Mouse (Mus musculus) bone marrow, adult 2 months (tissue): Measurements from ENCODE around the gene Fktn. TPM values are rescaled to one million over a fixed set of nuclear protein-coding genes. Genes with fewer than 3 reads are reported as not detected.

Experiments used
- H3K27ac ChIP-seq: fragments of 200-500 bp; 2 replicates; pipeline ENCODE4 v1.5.1; 2012; ENCODE audit warnings: low read depth, mild to moderate bottlenecking, control low read depth, inconsistent platforms, low read length; ENCODE audit not compliant: control insufficient read depth, poor library complexity, insufficient read depth
- H3K4me1 ChIP-seq: fragments of 200-500 bp; 2 replicates; pipeline ENCODE4 v1.6.1; 2011; ENCODE audit warnings: low read length; ENCODE audit not compliant: control insufficient read depth, insufficient read depth
- H3K4me3 ChIP-seq: fragments of 200-500 bp; replicated peaks from 2 replicates; pipeline ENCODE3; 2011; ENCODE audit warnings: mild to moderate bottlenecking, low read depth, low read length, control low read depth; ENCODE audit not compliant: control insufficient read depth
- CTCF ChIP-seq: fragments of 200-500 bp; IDR thresholded peaks from 2 replicates; pipeline ENCODE4 v1.5.1; 2011; ENCODE audit warnings: low read length, control low read depth; ENCODE audit not compliant: control insufficient read depth, insufficient read depth
- POLR2A ChIP-seq: fragments of 200-500 bp; IDR thresholded peaks from 2 replicates; pipeline ENCODE4 v1.6.1; 2011; ENCODE audit warnings: low read depth, mild to moderate bottlenecking, control low read depth, low read length, borderline replicate concordance; ENCODE audit not compliant: control insufficient read depth
- WGBS: fragments of 180-500 bp; shearing (Covaris S2); methylation state at CpG from one replicate; pipeline ENCODE4 v1.1.7; 2018; 5-methylcytosine and 5-hydroxymethylcytosine counted together
- polyA plus RNA-seq: library from polyadenylated mRNA; stranded (reverse); fragments of >200 nt; gene quantifications from 2 replicates; pipeline ENCODE4 v1.2.4, GENCODE M21; 2011; ENCODE audit warnings: low replicate concordance; ENCODE audit not compliant: missing spikeins, insufficient read depth, insufficient read length

Fktn gene
- polyA plus RNA-seq, 1 experiment: 1.7 TPM

DNA sequence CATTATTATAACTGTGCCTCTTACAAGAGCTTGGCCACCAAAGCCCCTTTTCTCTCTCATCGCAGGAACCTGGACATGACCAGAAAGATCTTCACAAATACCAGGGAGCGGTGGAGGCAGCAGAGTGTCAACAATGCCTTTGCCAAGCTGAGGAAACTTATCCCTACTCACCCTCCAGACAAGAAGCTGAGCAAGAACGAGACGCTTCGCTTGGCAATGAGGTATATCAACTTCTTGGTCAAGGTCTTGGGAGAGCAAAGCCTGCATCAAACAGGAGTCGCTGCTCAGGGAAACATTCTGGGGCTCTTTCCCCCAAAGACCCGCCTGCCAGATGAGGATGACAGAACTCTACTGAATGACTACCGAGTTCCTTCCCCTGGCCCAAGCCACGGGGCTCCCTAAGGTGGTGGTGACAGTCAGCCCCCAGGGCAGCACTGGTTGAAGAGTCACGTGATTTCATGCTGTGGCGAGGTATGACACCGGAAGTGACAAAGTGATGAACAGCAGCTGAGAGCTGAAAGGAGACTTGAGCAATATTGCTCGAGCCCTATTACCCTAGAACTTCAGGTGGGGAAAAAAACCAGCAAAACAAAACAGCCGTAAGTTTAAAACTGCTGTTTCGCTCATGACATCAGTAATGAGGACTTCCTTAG, 72.1 kb downstream of the Fktn start:
- 54% methylated on average over 15 of the region's 15 CpGs for WGBS
- no peak overlapping the region for H3K27ac ChIP-seq
- no peak overlapping the region for H3K4me3 ChIP-seq
- H3K4me1 ChIP-seq: no peaks in the 10 kb centered on the region; the same call in 1 of the 2 replicates
- TF ChIP-seq POLR2A (no peak), CTCF (no peak)

DNA sequence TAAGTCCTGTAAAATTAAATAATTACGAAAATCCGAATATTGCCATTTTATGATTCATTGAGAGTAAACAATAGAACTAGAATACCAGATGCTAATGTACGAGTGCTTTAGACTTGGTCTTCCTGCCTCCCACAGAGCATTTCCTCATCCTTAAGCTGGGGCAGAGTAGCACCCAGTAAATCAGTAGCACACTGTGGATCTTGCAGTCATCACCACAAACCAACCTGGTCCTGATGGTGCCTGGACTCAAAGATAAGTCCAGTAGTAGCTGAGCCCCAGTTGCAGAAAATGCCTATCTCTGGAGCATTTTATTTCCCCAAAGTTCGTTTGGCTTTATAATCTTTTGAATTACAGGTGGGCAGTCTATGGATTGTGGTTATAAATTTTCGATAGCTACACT, 73.1 kb downstream of the Fktn start:
- no peaks in the 10 kb centered on the region; the same call in 1 of the 2 replicates for H3K4me1 ChIP-seq
- TF ChIP-seq POLR2A (no peak), CTCF (no peak)
- H3K27ac ChIP-seq: no peak overlapping the region
- WGBS: 51% methylated on average over 5 of the region's 5 CpGs
- no peak overlapping the region for H3K4me3 ChIP-seq

DNA sequence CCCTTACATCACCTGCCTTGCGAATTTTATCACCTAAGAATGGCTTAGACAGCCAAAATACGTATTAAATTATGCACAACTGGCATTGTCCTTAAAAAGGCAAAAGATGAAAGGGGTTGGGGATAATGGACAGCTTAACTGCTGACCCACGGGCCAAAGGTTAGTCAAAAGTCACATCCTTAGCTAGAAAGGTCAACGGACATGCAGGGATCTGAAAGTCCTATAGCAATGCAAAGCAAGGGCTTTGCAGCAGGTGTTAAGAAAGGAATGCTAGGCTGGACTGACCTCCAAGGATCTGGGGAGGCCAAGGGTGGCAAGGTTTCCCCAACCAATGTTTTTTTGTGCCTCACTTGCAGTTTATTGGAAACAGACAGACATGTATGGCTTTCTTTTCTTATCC, 75.5 kb downstream of the Fktn start:
- WGBS: 68% methylated on average over 4 of the region's 4 CpGs
- H3K27ac ChIP-seq: no peak overlapping the region
- TF ChIP-seq POLR2A: no peak
- no peak for TF ChIP-seq CTCF
- no peak overlapping the region for H3K4me3 ChIP-seq
- H3K4me1 ChIP-seq: no peaks in the 10 kb centered on the region; the same call in 1 of the 2 replicates

DNA sequence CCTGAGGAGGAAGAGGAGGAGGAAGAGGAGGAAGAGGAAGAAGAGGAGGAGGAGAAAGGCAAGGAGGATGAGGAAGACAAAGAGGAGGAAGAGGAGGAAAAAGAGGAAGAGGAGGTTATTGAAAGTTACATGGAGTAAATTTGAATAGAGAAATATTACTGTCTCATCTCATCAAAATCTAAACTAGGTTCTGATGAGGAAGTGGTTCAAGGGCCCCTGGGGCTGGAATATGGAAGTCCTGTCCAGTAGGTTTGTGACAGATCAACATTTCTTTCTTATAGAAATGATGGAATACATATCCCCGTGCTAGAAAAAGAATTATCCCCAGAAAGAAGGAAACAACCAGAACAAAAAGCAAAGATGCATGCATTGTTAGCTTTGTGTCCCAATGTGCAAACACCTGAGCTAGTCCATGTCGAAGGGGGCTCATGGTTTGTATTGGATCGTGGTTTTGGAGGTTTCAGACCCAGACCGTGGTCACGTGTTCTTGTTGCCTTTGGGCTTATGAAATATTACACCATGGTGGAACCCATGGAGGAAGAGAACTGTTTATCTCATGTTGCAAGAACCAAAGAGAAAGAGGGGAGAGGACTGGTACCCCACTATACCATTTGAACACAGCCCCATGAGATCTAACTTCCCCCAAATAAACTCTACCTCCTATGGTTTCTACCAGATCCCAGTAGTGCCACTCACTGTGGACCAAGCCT, 80.6 kb downstream of the Fktn start:
- Histone ChIP-seq H3K27ac (no peak overlapping the region), H3K4me1 (peaks cover 5% of the 10 kb centered on the region; the same call in 1 of the 2 replicates), H3K4me3 (no peak overlapping the region)
- WGBS: 25% methylated on average over 5 of the region's 5 CpGs
- TF ChIP-seq POLR2A: no peak
- TF ChIP-seq CTCF: no peak

DNA sequence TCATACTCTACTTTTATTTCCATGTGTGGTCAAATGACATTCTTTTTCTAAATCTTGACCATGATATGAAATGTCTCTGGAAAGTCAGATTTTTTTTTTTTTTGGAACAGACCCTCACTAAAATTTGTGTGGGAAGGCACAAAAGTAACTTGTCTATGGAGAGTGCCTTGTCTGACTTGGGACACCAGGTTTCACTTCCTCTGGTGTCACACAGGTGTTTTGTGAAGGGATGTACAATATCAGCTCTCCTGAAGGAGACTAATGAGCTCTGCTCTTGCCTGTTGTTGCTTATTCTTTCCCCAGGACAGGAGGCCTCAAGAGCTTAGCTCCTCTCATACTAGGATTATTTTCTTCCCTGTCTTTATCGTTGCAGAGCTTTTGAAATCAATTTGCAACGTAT, 81.3 kb downstream of the Fktn start:
- H3K27ac ChIP-seq: no peak overlapping the region
- peaks cover 5% of the 10 kb centered on the region; the same call in 1 of the 2 replicates for H3K4me1 ChIP-seq
- no peak for TF ChIP-seq CTCF
- TF ChIP-seq POLR2A: no peak
- WGBS: 69% methylated on average over 2 of the region's 2 CpGs
- no peak overlapping the region for H3K4me3 ChIP-seq

DNA sequence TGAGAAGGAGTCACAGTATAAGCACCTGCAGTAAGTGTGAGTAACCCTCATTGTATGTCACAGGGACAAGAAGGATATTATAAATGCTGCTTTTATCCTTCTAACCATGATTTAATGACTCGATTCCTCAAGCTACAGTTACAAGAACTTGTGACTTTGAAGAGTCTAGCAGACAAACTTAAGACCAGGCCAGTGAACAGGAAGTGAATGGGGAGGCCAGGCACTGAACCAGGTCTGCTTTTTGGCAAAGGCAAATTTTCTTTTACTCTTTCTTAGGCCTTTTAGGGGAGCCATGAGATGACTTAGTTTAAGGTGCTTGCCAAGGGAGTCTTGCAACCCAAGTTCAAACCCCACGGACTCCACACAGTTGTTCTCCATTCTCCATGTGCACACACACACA, 81.9 kb downstream of the Fktn start:
- H3K4me1 ChIP-seq: peaks cover 5% of the 10 kb centered on the region; the same call in 1 of the 2 replicates
- no peak overlapping the region for H3K27ac ChIP-seq
- whole genome bisulfite sequencing: 60% methylated on average over 2 of the region's 2 CpGs
- no peak overlapping the region for H3K4me3 ChIP-seq
- no peak for TF ChIP-seq CTCF
- no peak for TF ChIP-seq POLR2A

DNA sequence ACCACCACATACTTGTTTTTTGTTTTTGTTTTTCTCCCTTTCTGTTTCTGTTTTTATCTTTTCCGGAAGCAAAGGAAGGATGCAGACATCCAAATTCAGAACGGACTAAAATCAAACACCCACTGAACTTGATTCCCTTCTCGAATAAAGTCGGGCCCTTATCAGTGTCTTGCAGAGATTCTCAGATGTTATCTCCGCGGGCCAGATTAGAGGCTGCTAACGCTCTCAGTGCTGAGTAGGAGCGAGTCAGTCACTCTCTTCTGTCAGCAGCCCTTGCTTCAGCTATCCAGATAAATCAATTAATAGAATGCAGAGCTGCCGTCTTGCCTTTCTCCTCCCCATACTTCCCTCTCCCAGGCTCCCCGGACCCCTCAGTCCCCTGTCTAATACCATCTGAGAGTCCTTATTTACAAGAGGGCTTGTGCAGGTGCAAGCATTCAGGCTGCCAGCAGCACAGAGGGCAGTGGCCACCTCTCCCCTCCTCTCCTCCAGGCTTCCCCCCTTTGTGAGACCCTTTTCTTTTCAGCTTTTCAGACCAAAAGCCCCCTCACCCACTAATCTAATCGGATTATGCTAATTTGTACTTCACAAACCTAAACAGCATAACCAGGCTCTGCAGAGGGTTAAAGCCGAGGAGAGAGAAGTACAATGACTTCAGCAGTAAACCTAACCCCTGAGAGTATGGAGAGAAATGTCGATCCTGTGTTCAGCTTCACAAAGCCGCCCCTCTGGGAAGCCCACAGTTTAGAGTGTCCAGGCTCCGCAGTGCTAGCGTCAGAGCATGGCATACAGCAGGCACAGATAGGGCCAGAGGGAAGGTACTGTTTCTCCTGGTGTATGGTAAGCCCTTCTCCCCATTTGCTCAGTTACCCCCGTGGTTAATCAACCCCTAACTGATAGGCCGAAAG, 83.3 kb downstream of the Fktn start:
- peaks cover 5% of the 10 kb centered on the region; the same call in 1 of the 2 replicates for H3K4me1 ChIP-seq
- WGBS: 45% methylated on average over 18 of the region's 18 CpGs

More for the DNA sequence above, 83.3 kb downstream of the Fktn start:
- peak overlapping the region; percentile 33; the same call in 1 of the 2 replicates for H3K27ac ChIP-seq
- TF ChIP-seq POLR2A (no peak), CTCF (no peak)
- H3K4me3 ChIP-seq: no peak overlapping the region
